9 mouse cellular contexts compared by ENCODE assay signal in the genomic region with DNA sequence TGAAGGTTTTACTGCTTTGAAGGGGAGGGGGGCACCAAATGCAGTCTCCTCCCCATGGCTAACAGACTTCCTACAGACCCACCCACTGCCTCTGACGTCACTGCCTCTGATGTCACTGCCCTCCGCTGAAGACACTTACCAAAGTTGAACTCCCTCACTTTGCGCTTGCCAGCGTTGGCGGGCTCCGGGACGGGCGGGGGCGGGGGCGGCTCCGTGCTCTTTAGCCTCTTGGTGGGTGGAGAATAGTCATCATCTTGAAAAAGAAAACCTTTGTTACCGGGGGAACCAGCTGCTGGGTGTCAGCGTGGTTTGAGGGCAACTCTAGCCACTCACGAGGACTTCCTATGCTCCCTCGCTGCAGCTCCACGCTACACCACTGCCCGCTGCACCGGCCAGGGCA. TPM values are rescaled to one million over a fixed set of nuclear protein-coding genes. Genes with fewer than 3 reads are reported as not detected.
DNase-seq lines count a peak whose midpoint lies in the region; ATAC-seq lines count a peak whose summit lies in the region.
"Had no signal": no experiment of that assay in that cellular context is flagged by ENCODE, and none has a peak within 500 bp of the region (broad histone marks: within the 10 kb centered on the region; RNA-seq: fewer than 3 reads in every experiment).

No protein-coding gene starts in this region.

- peaks cover 52% of the 10 kb centered on the region for H3K36me3 ChIP-seq in intestine, embryonic 15.5 days
- peaks cover 32% of the 10 kb centered on the region for H3K36me3 ChIP-seq in intestine, embryonic 16.5 days (ENCODE audit: control insufficient read depth, insufficient read depth, low read length)
- peaks cover 100% of the 10 kb centered on the region for H3K36me3 ChIP-seq in kidney, embryonic 15.5 days

- no peak overlapping the region for H3K4me2 ChIP-seq in intestine, embryonic 15.5 days (replicated peaks)
- no peak overlapping the region for H3K4me2 ChIP-seq in intestine, embryonic 16.5 days (ENCODE audit: low read depth, low read length)
- H3K4me2 ChIP-seq in kidney, embryonic 15.5 days: no peak overlapping the region

- no peak overlapping the region for H3K27ac ChIP-seq in intestine, embryonic 15.5 days
- no peak overlapping the region for H3K27ac ChIP-seq in intestine, embryonic 16.5 days (ENCODE audit: low read length)
- peak overlapping the region; percentile 28 for H3K27ac ChIP-seq in kidney, embryonic 15.5 days

- no peak overlapping the region for H3K9ac ChIP-seq in intestine, embryonic 15.5 days
- no peak overlapping the region for H3K9ac ChIP-seq in intestine, embryonic 16.5 days (ENCODE audit: low read depth, low read length)
- H3K9ac ChIP-seq in kidney, embryonic 15.5 days: no peak overlapping the region

- peak; percentile 73 for DNase-seq in ES-CJ7 (ENCODE audit: low read depth, low spot score)
- DNase-seq in testis, postnatal 14 days (ENCODE audit: low spot score): peak; percentile 19
- DNase-seq in adrenal gland, postnatal 10 days: no peak
- no peak for DNase-seq in right cerebral cortex, postnatal 25 days
- no peak for DNase-seq in adrenal gland, postnatal 25 days
- DNase-seq: cerebellum, adult 11 months had no signal

- WGBS in intestine, embryonic 15.5 days: 82% methylated on average over 18 of the region's 18 CpGs
- 80% methylated on average over 18 of the region's 18 CpGs for WGBS in intestine, embryonic 16.5 days
- WGBS in kidney, embryonic 15.5 days: 60% methylated on average over 18 of the region's 18 CpGs

- H3K4me3 ChIP-seq in intestine, embryonic 15.5 days (replicated peaks): no peak overlapping the region
- H3K4me3 ChIP-seq in intestine, embryonic 16.5 days (ENCODE audit: low read length): no peak overlapping the region
- H3K4me3 ChIP-seq in kidney, embryonic 15.5 days (replicated peaks): no peak overlapping the region

- H3K9me3 ChIP-seq in intestine, embryonic 15.5 days: no peaks in the 10 kb centered on the region
- H3K9me3 ChIP-seq in intestine, embryonic 16.5 days (ENCODE audit: control insufficient read depth, low read length): no peaks in the 10 kb centered on the region
- H3K9me3 ChIP-seq in kidney, embryonic 15.5 days (replicated peaks): no peaks in the 10 kb centered on the region

- H3K27me3 ChIP-seq in intestine, embryonic 15.5 days (replicated peaks): no peaks in the 10 kb centered on the region
- no peaks in the 10 kb centered on the region for H3K27me3 ChIP-seq in intestine, embryonic 16.5 days (replicated peaks; ENCODE audit: control insufficient read depth, insufficient read depth, low read length)
- no peaks in the 10 kb centered on the region for H3K27me3 ChIP-seq in kidney, embryonic 15.5 days

- 0 out of 2 replicates have a peak, but pooled peaks have one; percentile 36 for ATAC-seq in intestine, embryonic 15.5 days
- no peak for ATAC-seq in intestine, embryonic 16.5 days
- peak; percentile 56 for ATAC-seq in kidney, embryonic 15.5 days (replicated peaks; ENCODE audit: low FRiP score)

- H3K4me1 ChIP-seq in intestine, embryonic 15.5 days (replicated peaks): no peaks in the 10 kb centered on the region
- no peaks in the 10 kb centered on the region for H3K4me1 ChIP-seq in intestine, embryonic 16.5 days (ENCODE audit: control insufficient read depth, insufficient read depth, low read length)
- H3K4me1 ChIP-seq in kidney, embryonic 15.5 days: peaks cover 9% of the 10 kb centered on the region; the same call in 1 of the 2 replicates

RNA-seq across cellular contexts. Expression of a gene that starts 37.0 kb away (rescaled TPM):
- 4.2 and 6.0 TPM in 2 replicates for polyA plus RNA-seq in intestine, embryonic 15.5 days (2015; fragmentation: Nextera tagmentation; extraction: Ambion mirVana)
- polyA plus RNA-seq in intestine, embryonic 16.5 days (2015; fragmentation: Nextera tagmentation; extraction: Ambion mirVana): 5.7 and 6.6 TPM in 2 replicates
- polyA plus RNA-seq in kidney, embryonic 15.5 days (2015; fragmentation: Nextera tagmentation; extraction: Ambion mirVana): 3.6 and 3.7 TPM in 2 replicates
- total RNA-seq in adrenal gland, postnatal 10 days (2021): 10 to 100 TPM in 1 of 2 experiments, 1 to 10 TPM in 1; 8.4 to 10.2 TPM
- 3.9 TPM in 2 replicates for total RNA-seq in adrenal gland, postnatal 25 days (2021)

RNA-seq across cellular contexts. Expression of a gene that starts 48.2 kb away (rescaled TPM):
- polyA plus RNA-seq in intestine, embryonic 15.5 days (2015; fragmentation: Nextera tagmentation; extraction: Ambion mirVana): 125 and 137 TPM in 2 replicates
- 86.7 and 91.5 TPM in 2 replicates for polyA plus RNA-seq in intestine, embryonic 16.5 days (2015; fragmentation: Nextera tagmentation; extraction: Ambion mirVana)
- polyA plus RNA-seq in kidney, embryonic 15.5 days (2015; fragmentation: Nextera tagmentation; extraction: Ambion mirVana): 196 and 197 TPM in 2 replicates
- 100 to 1,000 TPM; 228 to 249 TPM for total RNA-seq in adrenal gland, postnatal 10 days (2021)
- 236 and 293 TPM in 2 replicates for total RNA-seq in adrenal gland, postnatal 25 days (2021)

Comparison
In these comparisons a context has a peak if more than half of its experiments do, and no peak if none do; other contexts are left out.
1. DNase-seq: peak in ES-CJ7 (single experiment) and testis, postnatal 14 days (single experiment); none in adrenal gland, postnatal 10 days (single experiment), right cerebral cortex, postnatal 25 days (single experiment) and adrenal gland, postnatal 25 days (single experiment).